Mouse (Mus musculus): ENCODE results near the gene Kcnk3.

The Kcnk3 gene

GRCm38 (mm10) chr5:30674001-30674400 lies 86.0 kb downstream of the Kcnk3 start:
- no peak for DNase-seq (ENCODE audit: low spot score)
